Mouse (Mus musculus): ENCODE results near the gene 1700113H08Rik. TPM values are rescaled to one million over a fixed set of nuclear protein-coding genes. Genes with fewer than 3 reads are reported as not detected.

Gene 1700113H08Rik
- polyA plus RNA-seq (2012; rRNA removed; ENCODE audit: low replicate concordance) = 0.33 TPM in 1 of 2 replicates, not detected in the other

DNA sequence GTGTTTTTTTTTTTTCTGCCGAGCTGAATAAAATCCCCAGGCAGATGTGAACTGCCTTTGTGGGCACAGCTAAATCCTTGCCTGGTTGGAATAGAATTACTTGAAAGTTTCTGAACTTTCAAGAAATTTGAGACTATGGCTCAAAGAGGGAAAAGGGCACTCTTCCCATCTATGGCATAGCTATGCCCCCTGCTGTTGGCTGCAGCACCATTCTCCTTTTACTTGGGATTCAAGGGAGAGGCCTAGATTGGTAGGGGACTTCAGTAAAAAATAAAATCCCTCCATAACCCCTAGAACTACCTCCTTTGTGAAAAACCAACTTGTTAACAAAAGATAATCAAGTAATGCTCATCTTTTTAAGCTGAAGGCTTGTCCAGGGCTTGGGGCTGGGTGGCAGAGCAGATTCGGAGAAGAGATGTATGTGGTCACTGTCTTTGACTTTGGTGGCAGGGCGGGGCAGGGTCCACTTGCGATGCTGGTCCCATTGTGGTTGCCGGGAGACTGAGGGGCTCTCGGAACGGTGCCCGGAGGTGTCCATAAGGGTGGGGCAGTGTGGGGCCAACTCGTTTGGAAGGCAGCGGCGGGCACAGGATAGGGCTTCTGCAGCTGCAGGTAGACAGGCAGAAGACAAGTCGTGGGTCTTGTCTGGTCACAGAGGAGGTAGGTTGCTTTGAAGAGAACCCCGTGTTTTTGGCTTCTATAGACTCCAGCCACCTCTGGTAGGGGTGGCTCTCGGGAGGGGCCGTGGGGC lies at the start of gene 1700113H08Rik:
1700113H08Rik (plus strand) TSS at position 546 of the 751 bp plus-strand sequence.

Other genes starting within 250 kb of the 1700113H08Rik start
- 8.3 and 12.6 TPM in 2 replicates for gene Stab2, start 50.0 kb upstream of the 1700113H08Rik start, polyA plus RNA-seq (2012; rRNA removed; ENCODE audit: low replicate concordance)

Measured in mammary gland, adult 2 months (tissue).